Mouse (Mus musculus): ENCODE measurements around the gene Cd68. TPM values are rescaled to one million over a fixed set of nuclear protein-coding genes. Genes with fewer than 3 reads are reported as not detected.

The Cd68 gene
- polyA plus RNA-seq, 2 experiments: 16.6 to 20.5 TPM

GRCm38 (mm10) chr11:69661221-69661881 is 4.6 kb downstream of the Cd68 start:
- WGBS: 85% methylated on average over 3 of the region's 3 CpGs
- H3K27me3 ChIP-seq (ENCODE audit: control insufficient read depth, insufficient read depth, low read length): no peaks in the 10 kb centered on the region
- DNase-seq (ENCODE audit: low spot score): no peak
- peak overlapping the region; percentile 52 for H3K4me2 ChIP-seq (replicated peaks; ENCODE audit: low read depth, low read length, severe bottlenecking)
- no peaks in the 10 kb centered on the region for H3K9me3 ChIP-seq (ENCODE audit: control insufficient read depth, low read length)
- no peak for ATAC-seq (ENCODE audit: low FRiP score, low read depth)
- peak overlapping the region; percentile 93; the same call in 1 of the 2 replicates for H3K27ac ChIP-seq (replicated peaks; ENCODE audit: low read depth, low read length)
- TF ChIP-seq POLR2A (IDR thresholded peaks at IDR 0.05; ENCODE audit: borderline replicate concordance, extremely low read depth, insufficient read depth, insufficient read length): no peak
- H3K4me3 ChIP-seq (replicated peaks; ENCODE audit: low read length): peak overlapping the region; percentile 54
- H3K4me1 ChIP-seq (ENCODE audit: control insufficient read depth, insufficient read depth, low read length): peaks cover 10% of the 10 kb centered on the region
- peaks cover 64% of the 10 kb centered on the region for H3K36me3 ChIP-seq (ENCODE audit: control insufficient read depth, insufficient read depth, low read length)
- peak overlapping the region; percentile 64 for H3K9ac ChIP-seq (ENCODE audit: low read depth, low read length, severe bottlenecking)

DNA sequence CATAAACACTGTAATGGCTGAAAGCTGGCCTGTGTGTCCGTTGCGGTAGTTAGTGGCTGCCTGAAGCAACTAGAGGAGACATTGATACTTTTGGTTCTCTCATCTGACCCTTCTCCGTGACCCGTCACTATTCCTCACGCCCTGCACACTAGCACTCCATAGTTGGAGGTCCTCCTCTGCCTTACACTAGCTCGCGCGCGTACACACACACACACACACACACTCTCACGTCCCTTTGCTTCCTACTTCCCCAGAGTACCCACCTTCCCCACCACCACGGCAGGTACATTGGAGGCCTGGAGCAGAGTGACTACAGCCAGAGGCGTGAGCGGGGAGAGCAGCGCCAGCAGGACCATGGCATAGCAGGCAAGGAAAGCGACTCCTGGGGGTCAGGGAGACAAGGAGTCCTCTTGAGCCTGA is 8.5 kb downstream of the Cd68 start:
- no peak overlapping the region for H3K27ac ChIP-seq (replicated peaks; ENCODE audit: low read depth, low read length)
- TF ChIP-seq POLR2A (IDR thresholded peaks at IDR 0.05; ENCODE audit: borderline replicate concordance, extremely low read depth, insufficient read depth, insufficient read length): no peak
- H3K4me1 ChIP-seq (ENCODE audit: control insufficient read depth, insufficient read depth, low read length): peaks cover 15% of the 10 kb centered on the region
- DNase-seq (ENCODE audit: low spot score): no peak
- H3K4me2 ChIP-seq (replicated peaks; ENCODE audit: low read depth, low read length, severe bottlenecking): no peak overlapping the region
- 85% methylated on average over 15 of the region's 15 CpGs for WGBS
- no peak overlapping the region for H3K4me3 ChIP-seq (replicated peaks; ENCODE audit: low read length)
- H3K9ac ChIP-seq (ENCODE audit: low read depth, low read length, severe bottlenecking): no peak overlapping the region
- ATAC-seq (ENCODE audit: low FRiP score, low read depth): no peak
- H3K9me3 ChIP-seq (ENCODE audit: control insufficient read depth, low read length): no peaks in the 10 kb centered on the region
- H3K36me3 ChIP-seq (ENCODE audit: control insufficient read depth, insufficient read depth, low read length): peaks cover 67% of the 10 kb centered on the region
- no peaks in the 10 kb centered on the region for H3K27me3 ChIP-seq (ENCODE audit: control insufficient read depth, insufficient read depth, low read length)

GRCm38 (mm10) chr11:69656617-69657461 is 9.1 kb downstream of the Cd68 start:
- WGBS: 68% methylated on average over 10 of the region's 10 CpGs
- no peak for ATAC-seq (ENCODE audit: low FRiP score, low read depth)
- no peaks in the 10 kb centered on the region for H3K27me3 ChIP-seq (ENCODE audit: control insufficient read depth, insufficient read depth, low read length)
- H3K4me2 ChIP-seq (replicated peaks; ENCODE audit: low read depth, low read length, severe bottlenecking): no peak overlapping the region
- DNase-seq (ENCODE audit: low spot score): peak; percentile 77
- no peaks in the 10 kb centered on the region for H3K9me3 ChIP-seq (ENCODE audit: control insufficient read depth, low read length)
- no peak overlapping the region for H3K4me3 ChIP-seq (replicated peaks; ENCODE audit: low read length)
- no peak overlapping the region for H3K27ac ChIP-seq (replicated peaks; ENCODE audit: low read depth, low read length)
- no peak overlapping the region for H3K9ac ChIP-seq (ENCODE audit: low read depth, low read length, severe bottlenecking)
- H3K36me3 ChIP-seq (ENCODE audit: control insufficient read depth, insufficient read depth, low read length): peaks cover 73% of the 10 kb centered on the region
- TF ChIP-seq POLR2A (IDR thresholded peaks at IDR 0.05; ENCODE audit: borderline replicate concordance, extremely low read depth, insufficient read depth, insufficient read length): no peak
- peaks cover 15% of the 10 kb centered on the region for H3K4me1 ChIP-seq (ENCODE audit: control insufficient read depth, insufficient read depth, low read length)

DNA sequence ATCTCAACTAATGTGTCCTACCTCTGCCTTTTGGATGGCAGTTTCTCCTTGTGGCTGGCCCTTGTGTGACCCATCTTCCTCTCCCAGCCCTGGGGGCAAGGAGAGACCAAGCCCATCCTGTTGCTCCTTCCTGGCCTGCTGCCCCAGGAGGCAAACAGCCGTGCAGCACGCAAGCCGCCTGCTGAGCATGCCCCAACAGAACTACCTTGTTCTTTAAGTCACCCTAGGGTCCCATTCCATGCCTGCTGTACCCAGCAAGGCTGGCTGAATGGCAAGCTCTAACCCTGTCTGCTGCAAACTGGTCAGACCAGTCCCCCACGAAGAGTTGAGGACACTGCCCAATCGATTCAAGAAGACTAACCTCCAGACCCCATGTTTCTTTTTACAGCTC is 9.9 kb downstream of the Cd68 start:
- H3K27me3 ChIP-seq (ENCODE audit: control insufficient read depth, insufficient read depth, low read length): no peaks in the 10 kb centered on the region
- peaks cover 12% of the 10 kb centered on the region for H3K4me1 ChIP-seq (ENCODE audit: control insufficient read depth, insufficient read depth, low read length)
- no peaks in the 10 kb centered on the region for H3K9me3 ChIP-seq (ENCODE audit: control insufficient read depth, low read length)
- peak overlapping the region; percentile 7; the same call in 1 of the 2 replicates for H3K4me2 ChIP-seq (replicated peaks; ENCODE audit: low read depth, low read length, severe bottlenecking)
- no peak overlapping the region for H3K4me3 ChIP-seq (replicated peaks; ENCODE audit: low read length)
- peak overlapping the region; percentile 38; the same call in 1 of the 2 replicates for H3K9ac ChIP-seq (ENCODE audit: low read depth, low read length, severe bottlenecking)
- ATAC-seq (ENCODE audit: low FRiP score, low read depth) (no peak), DNase-seq (ENCODE audit: low spot score) (no peak)
- 62% methylated on average over 5 of the region's 5 CpGs for WGBS
- no peak for TF ChIP-seq POLR2A (IDR thresholded peaks at IDR 0.05; ENCODE audit: borderline replicate concordance, extremely low read depth, insufficient read depth, insufficient read length)
- H3K36me3 ChIP-seq (ENCODE audit: control insufficient read depth, insufficient read depth, low read length): peaks cover 81% of the 10 kb centered on the region
- no peak overlapping the region for H3K27ac ChIP-seq (replicated peaks; ENCODE audit: low read depth, low read length)

DNA sequence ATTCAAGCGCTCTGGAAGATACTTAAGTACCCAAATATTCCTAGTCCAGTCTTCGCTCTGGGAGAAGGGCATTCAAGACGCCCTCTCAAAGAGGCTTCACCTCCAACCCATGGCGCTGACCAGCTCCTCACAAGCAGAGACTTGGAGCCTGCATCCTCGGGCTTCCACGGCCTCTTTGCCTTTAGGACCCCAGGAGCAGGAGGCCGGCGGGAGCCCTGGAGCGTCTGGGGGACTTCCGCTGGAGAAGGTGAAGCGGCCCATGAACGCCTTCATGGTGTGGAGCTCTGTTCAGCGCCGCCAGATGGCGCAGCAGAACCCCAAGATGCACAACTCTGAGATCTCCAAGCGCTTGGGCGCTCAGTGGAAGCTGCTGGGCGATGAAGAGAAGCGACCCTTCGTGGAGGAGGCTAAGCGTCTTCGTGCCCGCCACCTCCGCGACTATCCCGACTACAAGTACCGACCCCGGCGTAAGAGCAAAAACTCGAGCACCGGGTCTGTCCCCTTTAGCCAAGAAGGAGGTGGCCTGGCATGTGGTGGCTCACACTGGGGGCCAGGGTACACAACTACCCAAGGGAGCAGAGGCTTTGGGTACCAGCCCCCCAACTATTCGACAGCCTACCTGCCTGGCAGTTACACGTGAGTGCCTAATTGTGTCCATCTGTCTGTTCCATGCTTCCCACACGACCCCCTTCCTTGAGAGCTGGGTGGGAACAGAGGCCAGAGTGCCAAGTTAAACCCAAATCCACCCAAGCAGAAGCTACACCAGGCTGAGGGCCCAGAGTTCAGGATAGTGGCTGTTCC is 10.5 kb downstream of the Cd68 start, which contains the start of gene Sox15:
Gene Sox15, plus strand, starts transcription at position 51 of the 801 bp plus-strand sequence.
- Histone ChIP-seq H3K27ac (replicated peaks; ENCODE audit: low read depth, low read length) (peak within 1 kb of the TSS; percentile 15), H3K4me1 (ENCODE audit: control insufficient read depth, insufficient read depth, low read length) (peaks cover 12% of the 10 kb centered on the region), H3K9ac (ENCODE audit: low read depth, low read length, severe bottlenecking) (peak within 1 kb of the TSS; percentile 38), H3K4me3 (replicated peaks; ENCODE audit: low read length) (0 out of 2 replicates have a peak within 1 kb of the TSS, but pooled peaks have one; percentile 4), H3K27me3 (ENCODE audit: control insufficient read depth, insufficient read depth, low read length) (no peaks in the 10 kb centered on the region), H3K36me3 (ENCODE audit: control insufficient read depth, insufficient read depth, low read length) (peaks cover 86% of the 10 kb centered on the region), H3K9me3 (ENCODE audit: control insufficient read depth, low read length) (no peaks in the 10 kb centered on the region), H3K4me2 (replicated peaks; ENCODE audit: low read depth, low read length, severe bottlenecking) (peak within 1 kb of the TSS; percentile 7; the same call in 1 of the 2 replicates)
- ATAC-seq (ENCODE audit: low FRiP score, low read depth): peak; percentile 62; the same call in 1 of the 2 replicates
- WGBS: 19% methylated on average over 34 of the region's 34 CpGs
- DNase-seq (ENCODE audit: low spot score): peak; percentile 78
- no peak for TF ChIP-seq POLR2A (IDR thresholded peaks at IDR 0.05; ENCODE audit: borderline replicate concordance, extremely low read depth, insufficient read depth, insufficient read length)
